Mouse (Mus musculus): Measurements from ENCODE around the gene Sntb2.

Sntb2 gene

DNA sequence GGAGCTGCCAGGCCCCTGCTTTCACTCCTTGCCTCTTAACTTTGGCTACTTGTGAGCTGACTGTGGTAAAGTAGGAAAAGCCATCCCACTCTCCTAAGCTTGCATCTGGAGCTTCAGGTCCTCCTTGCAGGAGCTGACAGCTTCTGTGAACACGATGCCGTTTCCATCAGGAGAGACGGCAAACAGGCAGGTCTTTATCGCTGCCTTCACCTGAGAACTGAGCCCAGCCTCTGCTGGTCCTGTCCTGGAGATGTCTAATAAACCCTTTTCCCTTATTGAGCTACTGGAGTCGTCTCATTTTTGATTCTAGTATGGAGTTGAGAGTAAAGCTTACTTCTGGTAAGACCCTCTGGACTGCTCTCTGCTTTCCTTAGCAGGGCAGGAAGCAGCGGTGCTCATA is 109.9 kb downstream of the Sntb2 start:
- DNase-seq = no peak

DNA sequence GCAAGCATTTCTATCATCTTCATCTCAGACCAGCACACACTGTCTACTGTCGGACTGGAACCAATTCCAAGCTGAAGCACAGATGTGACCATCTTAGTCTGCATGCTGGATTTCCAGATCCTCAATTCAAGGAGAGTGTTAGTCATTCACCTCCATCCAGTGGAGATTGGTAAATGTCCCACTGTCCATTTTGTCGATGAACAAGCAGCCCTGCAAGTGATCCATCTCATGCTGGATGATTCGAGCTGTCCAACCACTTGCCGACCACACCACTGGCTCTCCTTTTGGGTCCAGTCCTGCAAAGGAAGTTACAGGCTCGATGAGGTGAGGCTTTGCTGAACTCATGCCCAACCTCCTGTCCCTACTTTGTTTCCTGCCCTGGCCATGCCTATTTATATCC is 111.4 kb downstream of the Sntb2 start:
- DNase-seq = no peak

- peak; percentile 88 for DNase-seq
These were observed 112.8 kb downstream of the Sntb2 start, which contains the start of gene Pdf for GRCm38 (mm10) chr8:107048061-107048941. TSS of gene Pdf (minus strand) at chr8:107048614.

GRCm38 (mm10) chr8:107049480-107049879 is 113.9 kb downstream of the Sntb2 start:
- no peak for DNase-seq

DNA sequence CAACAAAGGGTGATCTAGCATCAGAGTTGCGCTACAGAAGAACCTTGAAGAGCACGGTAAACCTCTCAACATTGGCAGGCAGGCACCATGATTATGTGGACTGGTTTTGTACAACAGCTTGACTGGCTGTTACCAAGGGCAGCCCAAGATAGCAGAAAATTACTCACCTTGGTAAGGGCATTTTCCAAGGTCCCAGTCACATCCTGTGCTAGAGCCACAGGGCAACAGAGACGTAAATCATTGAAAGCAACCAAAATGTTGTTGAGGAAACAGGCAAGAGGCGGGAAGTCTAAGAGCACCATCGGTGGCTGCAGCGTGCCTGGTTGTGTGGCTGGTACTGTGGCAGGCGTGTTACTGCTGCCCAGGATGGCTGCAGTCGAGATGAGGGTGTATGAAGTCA is 116.5 kb downstream of the Sntb2 start:
- no peak for DNase-seq

- DNase-seq = peak; percentile 93
These were observed 120.8 kb downstream of the Sntb2 start, which contains the start of the genes Cog8 and Nip7 for GRCm38 (mm10) chr8:107056076-107056972. TSS of gene Cog8 (minus strand) at chr8:107056689. TSS of gene Nip7 (plus strand) at chr8:107056877.

- no peak for DNase-seq
These were observed 121.4 kb downstream of the Sntb2 start for GRCm38 (mm10) chr8:107056973-107057369.

DNA sequence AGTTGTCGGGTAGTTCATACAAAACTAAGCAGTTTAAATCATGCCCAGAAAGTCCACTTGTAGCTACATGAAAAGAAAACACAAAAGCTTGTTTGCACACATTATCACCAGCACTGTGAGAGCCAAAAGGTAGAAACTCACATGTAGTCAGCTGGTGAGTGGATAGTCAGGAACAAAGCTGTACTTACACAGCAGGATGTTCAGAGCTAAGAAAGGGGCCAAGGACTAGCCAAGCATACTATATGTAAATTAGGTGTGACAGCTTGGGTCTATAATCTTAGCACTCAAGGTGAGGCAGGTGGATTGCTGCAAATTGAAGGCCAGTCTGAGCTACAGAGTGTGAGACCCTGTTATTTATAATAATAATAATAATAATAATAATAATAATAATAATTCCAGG is 127.1 kb downstream of the Sntb2 start:
- no peak for DNase-seq

GRCm38 (mm10) chr8:107065511-107066496 is 130.3 kb downstream of the Sntb2 start, which contains the start of gene Tmed6:
TSS of gene Tmed6 (minus strand) at chr8:107065644.
- DNase-seq = no peak
